Mouse (Mus musculus): Measurements from ENCODE around the gene Morc2b.
"Not testable (repeated sequence)": the region's sequence is repeated elsewhere in the genome, so short reads cannot be mapped to it uniquely, and the experiment has no call there.

GRCm38 (mm10) chr17:33168147-33168546 is 28.7 kb upstream of the Morc2b start, which contains the start of gene Olfr55:
- not testable (repeated sequence) for TF ChIP-seq CTCF (IDR thresholded peaks at IDR 0.05; ENCODE audit: low read depth, low read length); TAL1 (conservative IDR thresholded peaks at IDR 0.05; ENCODE audit: low read depth, low read length); POLR2AphosphoS5 (IDR thresholded peaks at IDR 0.05; ENCODE audit: insufficient replicate concordance, low read depth, low read length)

Data from G1E (cell line).